Mouse (Mus musculus) fat pad, adult 2 months (tissue): ENCODE results near the gene Itm2b.
A peak's percentile ranks its signal among the peaks of the same experiment; 100 is the strongest.

Experiments
- DNase-seq: peaks from one replicate; pipeline ENCODE4 v3.0.0-alpha.2; 2011; ENCODE audit warnings: low read depth, low spot score; ENCODE audit errors: extremely low read depth

Gene Itm2b

GRCm38 (mm10) chr14:73384913-73385719 lies at the start of gene Itm2b:
Gene Itm2b (minus strand): TSS chr14:73385289.
- no peak for DNase-seq

- DNase-seq: no peak
These were observed 48.4 kb upstream of the Itm2b start for GRCm38 (mm10) chr14:73433487-73433886.

GRCm38 (mm10) chr14:73430571-73430970 lies 45.5 kb upstream of the Itm2b start:
- no peak for DNase-seq

- no peak for DNase-seq
These were observed 40.5 kb upstream of the Itm2b start for GRCm38 (mm10) chr14:73425571-73426041.

- DNase-seq: no peak
These were observed 39.9 kb upstream of the Itm2b start for GRCm38 (mm10) chr14:73424961-73425360.

GRCm38 (mm10) chr14:73423542-73423941 lies 38.5 kb upstream of the Itm2b start:
- no peak for DNase-seq

- no peak for DNase-seq
These were observed 37.5 kb upstream of the Itm2b start for GRCm38 (mm10) chr14:73422621-73423020.

GRCm38 (mm10) chr14:73421580-73421979 lies 36.5 kb upstream of the Itm2b start:
- no peak for DNase-seq

- no peak for DNase-seq
These were observed 35.2 kb upstream of the Itm2b start for GRCm38 (mm10) chr14:73420138-73420745.

GRCm38 (mm10) chr14:73416511-73416910 lies 31.4 kb upstream of the Itm2b start:
- DNase-seq: no peak

- no peak for DNase-seq
These were observed 30.4 kb upstream of the Itm2b start for GRCm38 (mm10) chr14:73415376-73416035.

GRCm38 (mm10) chr14:73411729-73412128 lies 26.6 kb upstream of the Itm2b start:
- DNase-seq: no peak

- DNase-seq: peak; percentile 95
These were observed 25.0 kb upstream of the Itm2b start for GRCm38 (mm10) chr14:73410083-73410482.

- no peak for DNase-seq
These were observed 23.2 kb upstream of the Itm2b start for GRCm38 (mm10) chr14:73408223-73408845.

- no peak for DNase-seq
These were observed 18.9 kb upstream of the Itm2b start for GRCm38 (mm10) chr14:73404016-73404415.

GRCm38 (mm10) chr14:73403351-73403750 lies 18.3 kb upstream of the Itm2b start:
- DNase-seq: no peak

- DNase-seq: no peak
These were observed 17.4 kb upstream of the Itm2b start for GRCm38 (mm10) chr14:73402296-73403035.

- DNase-seq: no peak
These were observed 16.3 kb upstream of the Itm2b start for GRCm38 (mm10) chr14:73401408-73401807.

- DNase-seq: no peak
These were observed 15.0 kb upstream of the Itm2b start for GRCm38 (mm10) chr14:73399866-73400618.
